Mouse (Mus musculus): ENCODE data around the gene Sf3a2. TPM values are rescaled to one million over a fixed set of nuclear protein-coding genes. Genes with fewer than 3 reads are reported as not detected.

Sf3a2 gene
- polyA plus RNA-seq, 1 experiment from 2014 or later, result 69.6 TPM

DNA sequence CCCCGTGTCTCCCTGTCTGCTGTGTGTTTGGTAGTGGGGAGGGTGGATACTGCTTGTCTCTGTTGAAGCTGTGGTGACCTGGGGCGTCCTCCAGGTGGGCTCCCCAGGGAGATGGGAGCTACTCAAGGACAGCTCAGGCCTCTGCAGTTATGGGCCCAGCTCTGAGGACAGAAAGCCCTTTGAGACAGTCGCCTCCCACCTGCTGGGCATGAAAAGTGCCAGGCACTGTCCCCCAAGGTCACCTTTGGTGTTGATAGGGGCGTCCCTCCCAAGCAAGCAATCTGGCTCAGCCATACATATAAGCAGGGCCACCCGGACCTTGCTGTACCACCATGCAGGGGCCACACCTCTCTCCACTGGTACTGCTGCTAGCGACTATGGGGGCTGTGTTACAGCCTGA lies 6.9 kb downstream of the Sf3a2 start, which contains the start of gene Amh:
Amh (plus strand) TSS at position 328 of the 400 bp plus-strand sequence.
- Histone ChIP-seq H3K27ac (replicated peaks; ENCODE audit: low read depth, low read length) (no peak within 1 kb of the TSS), H3K4me1 (ENCODE audit: control insufficient read depth, insufficient read depth, low read length) (peaks cover 14% of the 10 kb centered on the region), H3K4me2 (ENCODE audit: low read depth, low read length) (no peak within 1 kb of the TSS), H3K9me3 (ENCODE audit: control insufficient read depth, low read length) (no peaks in the 10 kb centered on the region), H3K9ac (ENCODE audit: low read depth, low read length) (no peak within 1 kb of the TSS), H3K4me3 (ENCODE audit: low read depth, low read length) (no peak within 1 kb of the TSS), H3K36me3 (ENCODE audit: control insufficient read depth, insufficient read depth, low read length) (peaks cover 50% of the 10 kb centered on the region), H3K27me3 (replicated peaks; ENCODE audit: control insufficient read depth, insufficient read depth, low read length) (peaks cover 19% of the 10 kb centered on the region)
- no peak for DNase-seq (ENCODE audit: low spot score)
- no peak for ATAC-seq (ENCODE audit: low read depth)
- WGBS, result 67% methylated on average over 6 of the region's 6 CpGs

DNA sequence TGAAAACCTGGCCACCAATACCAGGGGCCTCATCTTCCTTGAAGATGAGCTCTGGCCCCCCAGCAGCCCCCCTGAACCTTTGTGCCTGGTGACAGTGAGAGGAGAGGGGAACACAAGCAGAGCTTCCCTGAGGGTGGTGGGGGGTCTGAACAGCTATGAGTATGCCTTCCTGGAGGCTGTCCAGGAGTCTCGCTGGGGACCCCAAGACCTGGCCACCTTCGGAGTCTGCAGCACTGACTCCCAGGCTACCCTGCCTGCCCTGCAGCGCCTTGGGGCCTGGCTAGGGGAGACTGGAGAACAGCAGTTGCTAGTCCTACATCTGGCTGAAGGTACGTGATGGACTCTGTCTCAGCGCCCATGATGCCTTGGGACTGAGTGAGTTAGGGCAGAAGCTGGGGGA lies 7.3 kb downstream of the Sf3a2 start:
- H3K4me3 ChIP-seq (ENCODE audit: low read depth, low read length), result no peak overlapping the region
- H3K9ac ChIP-seq (ENCODE audit: low read depth, low read length), result no peak overlapping the region
- H3K9me3 ChIP-seq (ENCODE audit: control insufficient read depth, low read length), result no peaks in the 10 kb centered on the region
- H3K4me2 ChIP-seq (ENCODE audit: low read depth, low read length), result no peak overlapping the region
- no peak overlapping the region for H3K27ac ChIP-seq (replicated peaks; ENCODE audit: low read depth, low read length)
- WGBS, result 60% methylated on average over 1 of the region's 5 CpGs
- peaks cover 47% of the 10 kb centered on the region for H3K36me3 ChIP-seq (ENCODE audit: control insufficient read depth, insufficient read depth, low read length)
- H3K27me3 ChIP-seq (replicated peaks; ENCODE audit: control insufficient read depth, insufficient read depth, low read length), result peaks cover 21% of the 10 kb centered on the region
- peaks cover 15% of the 10 kb centered on the region for H3K4me1 ChIP-seq (ENCODE audit: control insufficient read depth, insufficient read depth, low read length)
- no peak for ATAC-seq (ENCODE audit: low read depth)
- no peak for DNase-seq (ENCODE audit: low spot score)

DNA sequence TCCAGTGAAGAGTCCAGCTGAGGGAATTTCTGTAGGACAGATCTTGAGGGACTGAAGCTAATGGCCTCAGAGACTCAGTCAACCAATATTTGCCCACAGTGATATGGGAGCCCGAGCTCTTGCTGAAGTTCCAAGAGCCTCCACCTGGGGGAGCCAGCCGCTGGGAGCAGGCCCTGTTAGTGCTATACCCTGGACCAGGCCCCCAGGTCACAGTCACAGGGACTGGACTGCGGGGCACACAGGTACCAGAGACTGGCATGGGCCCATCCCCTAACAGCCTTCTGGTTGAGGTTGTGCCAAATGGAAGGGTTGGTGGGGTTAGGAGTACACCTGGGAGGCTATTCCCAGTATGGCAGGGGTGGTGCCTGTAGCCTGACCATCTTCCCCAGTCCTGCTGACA lies 7.9 kb downstream of the Sf3a2 start:
- WGBS, result 19% methylated on average over 3 of the region's 3 CpGs
- no peak overlapping the region for H3K4me2 ChIP-seq (ENCODE audit: low read depth, low read length)
- peaks cover 15% of the 10 kb centered on the region for H3K4me1 ChIP-seq (ENCODE audit: control insufficient read depth, insufficient read depth, low read length)
- H3K27ac ChIP-seq (replicated peaks; ENCODE audit: low read depth, low read length), result no peak overlapping the region
- no peak overlapping the region for H3K9ac ChIP-seq (ENCODE audit: low read depth, low read length)
- DNase-seq (ENCODE audit: low spot score) (no peak), ATAC-seq (ENCODE audit: low read depth) (peak; percentile 42)
- H3K36me3 ChIP-seq (ENCODE audit: control insufficient read depth, insufficient read depth, low read length), result peaks cover 43% of the 10 kb centered on the region
- H3K9me3 ChIP-seq (ENCODE audit: control insufficient read depth, low read length), result no peaks in the 10 kb centered on the region
- no peak overlapping the region for H3K4me3 ChIP-seq (ENCODE audit: low read depth, low read length)
- H3K27me3 ChIP-seq (replicated peaks; ENCODE audit: control insufficient read depth, insufficient read depth, low read length), result peaks cover 21% of the 10 kb centered on the region

DNA sequence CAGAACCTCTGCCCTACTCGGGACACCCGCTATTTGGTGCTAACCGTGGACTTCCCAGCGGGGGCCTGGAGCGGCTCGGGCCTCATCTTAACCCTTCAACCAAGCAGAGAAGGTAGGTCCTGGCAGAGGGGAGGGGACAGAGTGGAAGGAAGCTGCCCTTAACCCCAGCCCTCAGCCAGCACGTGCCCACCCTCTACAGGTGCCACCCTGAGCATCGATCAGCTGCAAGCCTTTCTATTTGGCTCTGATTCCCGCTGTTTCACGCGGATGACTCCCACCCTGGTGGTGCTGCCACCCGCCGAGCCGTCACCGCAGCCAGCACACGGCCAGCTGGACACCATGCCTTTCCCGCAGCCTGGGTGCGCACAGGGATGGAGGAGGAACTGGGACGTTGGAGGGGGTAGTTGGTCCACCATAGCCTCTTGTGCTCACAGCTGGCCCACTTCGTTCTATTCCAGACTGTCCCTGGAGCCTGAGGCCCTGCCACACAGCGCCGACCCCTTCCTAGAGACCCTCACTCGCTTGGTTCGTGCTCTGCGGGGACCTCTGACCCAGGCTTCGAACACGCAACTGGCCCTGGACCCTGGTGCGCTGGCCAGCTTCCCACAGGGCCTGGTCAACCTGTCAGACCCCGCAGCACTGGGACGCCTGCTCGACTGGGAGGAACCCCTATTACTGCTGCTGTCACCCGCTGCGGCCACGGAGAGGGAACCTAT lies 8.5 kb downstream of the Sf3a2 start:
- no peak for DNase-seq (ENCODE audit: low spot score)
- WGBS, result 48% methylated on average over 31 of the region's 34 CpGs
- Histone ChIP-seq H3K9me3 (ENCODE audit: control insufficient read depth, low read length) (no peaks in the 10 kb centered on the region), H3K4me3 (ENCODE audit: low read depth, low read length) (peak overlapping the region; percentile 45), H3K36me3 (ENCODE audit: control insufficient read depth, insufficient read depth, low read length) (peaks cover 37% of the 10 kb centered on the region), H3K27me3 (replicated peaks; ENCODE audit: control insufficient read depth, insufficient read depth, low read length) (peaks cover 21% of the 10 kb centered on the region), H3K9ac (ENCODE audit: low read depth, low read length) (peak overlapping the region; percentile 71), H3K4me2 (ENCODE audit: low read depth, low read length) (peak overlapping the region; percentile 97), H3K4me1 (ENCODE audit: control insufficient read depth, insufficient read depth, low read length) (peaks cover 15% of the 10 kb centered on the region), H3K27ac (replicated peaks; ENCODE audit: low read depth, low read length) (peak overlapping the region; percentile 83; the same call in 1 of the 2 replicates)
- no peak for ATAC-seq (ENCODE audit: low read depth)

DNA sequence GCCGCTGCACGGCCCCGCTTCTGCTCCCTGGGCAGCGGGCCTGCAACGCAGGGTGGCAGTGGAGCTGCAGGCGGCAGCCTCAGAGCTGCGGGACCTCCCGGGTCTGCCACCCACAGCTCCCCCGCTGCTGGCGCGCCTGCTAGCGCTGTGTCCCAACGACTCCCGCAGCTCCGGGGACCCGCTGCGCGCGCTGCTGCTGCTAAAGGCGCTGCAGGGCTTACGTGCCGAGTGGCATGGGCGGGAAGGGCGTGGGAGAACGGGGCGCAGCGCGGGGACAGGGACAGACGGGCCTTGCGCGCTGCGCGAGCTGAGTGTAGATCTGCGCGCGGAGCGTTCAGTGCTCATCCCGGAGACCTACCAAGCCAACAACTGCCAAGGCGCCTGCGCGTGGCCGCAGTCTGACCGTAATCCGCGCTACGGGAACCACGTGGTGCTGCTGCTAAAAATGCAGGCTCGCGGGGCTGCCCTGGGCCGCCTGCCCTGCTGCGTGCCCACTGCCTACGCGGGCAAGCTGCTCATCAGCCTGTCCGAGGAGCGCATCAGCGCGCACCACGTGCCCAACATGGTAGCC lies 9.1 kb downstream of the Sf3a2 start:
- peak; percentile 80 for ATAC-seq (ENCODE audit: low read depth)
- H3K4me1 ChIP-seq (ENCODE audit: control insufficient read depth, insufficient read depth, low read length), result peaks cover 15% of the 10 kb centered on the region
- H3K9ac ChIP-seq (ENCODE audit: low read depth, low read length), result peak overlapping the region; percentile 71
- peaks cover 21% of the 10 kb centered on the region for H3K27me3 ChIP-seq (replicated peaks; ENCODE audit: control insufficient read depth, insufficient read depth, low read length)
- H3K4me3 ChIP-seq (ENCODE audit: low read depth, low read length), result peak overlapping the region; percentile 45
- H3K36me3 ChIP-seq (ENCODE audit: control insufficient read depth, insufficient read depth, low read length), result peaks cover 30% of the 10 kb centered on the region
- DNase-seq (ENCODE audit: low spot score), result peak; percentile 91
- H3K4me2 ChIP-seq (ENCODE audit: low read depth, low read length), result peak overlapping the region; percentile 97
- H3K27ac ChIP-seq (replicated peaks; ENCODE audit: low read depth, low read length), result peak overlapping the region; percentile 83
- H3K9me3 ChIP-seq (ENCODE audit: control insufficient read depth, low read length), result no peaks in the 10 kb centered on the region
- 1% methylated on average over 34 of the region's 58 CpGs for WGBS

DNA sequence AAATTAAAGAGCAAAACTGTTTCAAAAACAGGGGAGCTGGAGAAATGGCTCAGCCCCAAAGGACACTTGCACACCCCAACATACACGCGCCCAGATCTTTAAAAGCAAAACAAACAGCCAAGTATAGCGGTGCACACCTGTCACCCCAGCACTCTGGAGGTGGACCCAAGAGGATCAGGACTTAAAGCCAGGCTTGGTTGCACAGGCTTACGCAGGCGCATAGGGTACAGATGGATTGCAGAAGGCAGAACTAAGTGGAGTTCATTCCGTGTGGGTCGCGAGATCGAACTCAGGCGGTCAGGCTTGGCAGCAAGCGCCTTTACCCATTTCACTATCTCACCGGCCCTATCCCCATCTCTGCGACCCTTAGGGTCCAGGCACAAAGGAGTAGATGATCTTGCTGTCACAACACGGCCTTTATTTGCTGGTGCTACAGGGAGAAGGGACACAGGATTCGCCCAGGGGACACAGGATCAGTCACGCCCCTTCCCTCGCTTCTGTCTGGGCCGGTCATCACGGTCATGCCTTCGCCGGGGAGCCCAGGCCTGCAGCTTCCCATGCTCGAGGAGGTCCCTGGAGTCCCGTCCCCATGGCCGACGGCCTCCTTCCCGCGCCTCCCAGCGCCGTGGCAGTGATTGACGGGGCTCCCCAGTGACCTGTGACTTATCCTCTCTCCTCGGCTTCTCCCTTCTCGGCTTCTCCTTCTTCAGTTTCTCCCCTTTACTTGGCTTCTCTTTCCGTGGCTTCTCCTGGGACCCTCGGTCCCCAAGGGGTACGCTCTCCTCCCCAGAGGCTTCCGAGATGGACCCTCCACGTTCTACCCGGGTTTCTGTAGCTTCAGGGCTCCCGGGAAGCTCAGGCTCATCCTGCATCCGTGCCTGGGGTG lies 10.3 kb downstream of the Sf3a2 start:
- Histone ChIP-seq H3K4me1 (ENCODE audit: control insufficient read depth, insufficient read depth, low read length) (peaks cover 15% of the 10 kb centered on the region), H3K9ac (ENCODE audit: low read depth, low read length) (peak overlapping the region; percentile 71), H3K9me3 (ENCODE audit: control insufficient read depth, low read length) (no peaks in the 10 kb centered on the region), H3K27me3 (replicated peaks; ENCODE audit: control insufficient read depth, insufficient read depth, low read length) (peaks cover 21% of the 10 kb centered on the region), H3K36me3 (ENCODE audit: control insufficient read depth, insufficient read depth, low read length) (peaks cover 18% of the 10 kb centered on the region), H3K27ac (replicated peaks; ENCODE audit: low read depth, low read length) (0 out of 2 replicates have a peak overlapping the region, but pooled peaks have one; percentile 83), H3K4me2 (ENCODE audit: low read depth, low read length) (peak overlapping the region; percentile 97), H3K4me3 (ENCODE audit: low read depth, low read length) (peak overlapping the region; percentile 22; the same call in 1 of the 2 replicates)
- WGBS, result 18% methylated on average over 40 of the region's 40 CpGs
- DNase-seq (ENCODE audit: low spot score), result peak; percentile 36
- no peak for ATAC-seq (ENCODE audit: low read depth)

DNA sequence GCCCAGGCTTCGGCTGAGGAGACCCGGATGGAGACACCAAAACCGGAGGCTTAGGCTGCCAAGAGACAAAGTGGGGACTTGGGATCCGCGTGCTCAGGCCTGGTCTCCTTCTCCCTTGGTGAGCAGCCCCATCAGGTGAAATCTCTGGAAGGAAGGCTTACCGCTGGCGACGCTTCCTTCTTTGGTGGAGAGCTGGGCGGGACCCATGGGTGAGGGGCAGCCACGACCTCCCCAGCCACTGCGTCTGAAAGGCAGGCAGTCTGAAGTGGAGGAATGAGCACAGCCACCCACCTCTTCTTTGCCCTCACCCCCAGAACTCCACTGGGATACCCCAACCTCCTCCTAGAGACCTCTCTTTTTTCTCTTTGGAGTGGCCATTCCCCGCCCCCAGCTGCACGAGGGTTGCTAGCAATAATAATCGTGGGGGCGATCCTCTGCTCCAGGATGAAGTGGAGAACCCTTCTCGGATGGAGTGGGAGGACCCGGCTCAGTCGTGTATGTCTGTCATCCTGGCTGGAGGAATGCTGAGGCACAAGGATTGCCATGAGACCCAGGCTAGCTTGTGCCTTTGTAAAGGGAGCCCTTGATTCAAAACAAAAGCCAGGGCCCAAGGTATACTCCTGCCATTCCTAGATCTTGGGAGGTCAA lies 11.1 kb downstream of the Sf3a2 start:
- H3K4me1 ChIP-seq (ENCODE audit: control insufficient read depth, insufficient read depth, low read length), result peaks cover 15% of the 10 kb centered on the region
- ATAC-seq (ENCODE audit: low read depth) (no peak), DNase-seq (ENCODE audit: low spot score) (no peak)
- H3K9ac ChIP-seq (ENCODE audit: low read depth, low read length), result peak overlapping the region; percentile 71
- H3K4me3 ChIP-seq (ENCODE audit: low read depth, low read length), result peak overlapping the region; percentile 22; the same call in 1 of the 2 replicates
- H3K4me2 ChIP-seq (ENCODE audit: low read depth, low read length), result peak overlapping the region; percentile 97
- 9% methylated on average over 17 of the region's 18 CpGs for WGBS
- H3K27me3 ChIP-seq (replicated peaks; ENCODE audit: control insufficient read depth, insufficient read depth, low read length), result peaks cover 21% of the 10 kb centered on the region
- H3K9me3 ChIP-seq (ENCODE audit: control insufficient read depth, low read length), result no peaks in the 10 kb centered on the region
- peaks cover 11% of the 10 kb centered on the region for H3K36me3 ChIP-seq (ENCODE audit: control insufficient read depth, insufficient read depth, low read length)
- H3K27ac ChIP-seq (replicated peaks; ENCODE audit: low read depth, low read length), result no peak overlapping the region

DNA sequence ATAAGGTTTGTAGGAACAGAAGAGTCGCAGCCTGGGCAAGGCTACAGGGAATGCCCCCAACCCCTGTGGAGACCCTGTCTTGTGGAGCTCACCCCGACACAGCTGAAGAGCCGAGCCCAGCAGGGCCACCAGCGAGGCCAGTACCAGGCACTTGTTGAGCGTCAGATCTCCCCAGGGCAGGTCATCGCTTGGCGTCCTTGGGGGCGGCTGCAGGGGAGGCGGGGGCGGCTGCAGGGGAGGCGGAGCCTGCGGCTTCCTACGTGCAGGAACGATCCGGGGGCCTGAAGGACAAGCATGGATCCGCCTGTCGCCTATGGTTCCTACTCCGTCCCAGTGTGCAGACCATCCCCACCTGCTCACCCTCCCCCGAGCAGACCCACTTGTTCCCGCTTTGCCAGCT lies 12.1 kb downstream of the Sf3a2 start:
- H3K27me3 ChIP-seq (replicated peaks; ENCODE audit: control insufficient read depth, insufficient read depth, low read length), result peaks cover 21% of the 10 kb centered on the region
- H3K4me1 ChIP-seq (ENCODE audit: control insufficient read depth, insufficient read depth, low read length), result peaks cover 15% of the 10 kb centered on the region
- ATAC-seq (ENCODE audit: low read depth) (no peak), DNase-seq (ENCODE audit: low spot score) (no peak)
- H3K27ac ChIP-seq (replicated peaks; ENCODE audit: low read depth, low read length), result no peak overlapping the region
- H3K36me3 ChIP-seq (ENCODE audit: control insufficient read depth, insufficient read depth, low read length), result peaks cover under 1% of the 10 kb centered on the region; the same call in 1 of the 2 replicates
- H3K4me3 ChIP-seq (ENCODE audit: low read depth, low read length), result no peak overlapping the region
- no peak overlapping the region for H3K9ac ChIP-seq (ENCODE audit: low read depth, low read length)
- H3K9me3 ChIP-seq (ENCODE audit: control insufficient read depth, low read length), result no peaks in the 10 kb centered on the region
- peak overlapping the region; percentile 19; the same call in 1 of the 2 replicates for H3K4me2 ChIP-seq (ENCODE audit: low read depth, low read length)
- WGBS, result 1% methylated on average over 10 of the region's 20 CpGs
